Mouse (Mus musculus): ENCODE measurements around the gene Wif1.

Gene Wif1

DNA sequence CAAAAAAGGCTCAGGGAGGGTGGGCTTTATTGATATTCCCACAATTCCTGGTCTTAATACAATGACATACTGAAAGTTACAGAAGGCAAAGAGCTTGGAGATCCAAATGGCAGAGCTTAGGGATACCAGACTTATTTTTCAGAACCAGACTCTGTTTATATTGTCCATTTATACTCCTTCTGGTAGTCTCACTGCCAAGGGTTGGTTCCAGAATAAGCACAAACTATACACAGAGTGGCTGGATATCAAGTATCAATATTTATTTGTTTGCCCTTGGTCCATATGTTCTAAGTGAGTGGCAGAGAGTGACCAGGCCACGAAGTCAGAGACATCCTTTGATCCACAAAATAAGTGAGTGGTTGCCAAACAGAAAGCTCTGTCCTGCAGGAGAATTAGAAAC, 34.2 kb downstream of the Wif1 start:
- no peak for DNase-seq (ENCODE audit: low spot score in 2 of 2)

DNA sequence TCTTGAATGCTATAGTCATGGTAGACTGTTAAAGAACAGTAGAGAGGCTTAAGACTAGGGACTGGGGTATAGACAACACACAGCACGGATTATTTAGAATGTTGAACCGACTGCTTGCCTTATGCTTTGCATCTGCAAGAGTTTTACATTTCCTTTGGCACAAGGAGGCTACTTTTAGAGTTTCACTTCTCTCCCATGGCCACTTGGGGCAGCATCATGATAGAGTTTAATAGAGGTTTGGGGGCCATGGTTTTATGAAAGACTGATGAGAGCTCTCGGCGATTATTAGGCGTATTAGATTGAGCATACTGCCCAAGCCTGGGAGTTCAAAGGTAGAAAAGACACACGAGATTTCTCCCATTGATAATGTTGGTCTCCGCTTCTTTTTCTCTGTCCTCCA, 37.0 kb downstream of the Wif1 start:
- DNase-seq (ENCODE audit: low spot score in 2 of 2) = no peak

DNA sequence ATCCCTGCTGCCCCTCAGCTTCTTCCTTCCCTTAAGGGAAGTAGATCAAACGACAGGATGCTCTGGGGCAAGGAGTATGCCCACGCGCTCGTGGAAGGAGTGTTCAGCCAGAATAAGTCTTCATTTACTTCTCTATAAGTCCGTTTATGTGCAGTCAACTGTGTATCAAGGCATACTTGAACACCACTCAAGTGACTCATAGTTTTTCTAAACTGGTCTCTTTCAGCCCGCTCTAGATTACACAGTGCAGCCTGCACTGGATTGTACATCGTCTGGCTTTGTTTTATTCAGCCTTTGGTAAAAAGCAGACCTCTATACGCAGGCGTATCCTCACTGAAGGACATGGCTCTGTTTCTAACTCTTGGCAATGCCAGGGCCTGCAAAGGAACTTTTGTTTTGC, 46.7 kb downstream of the Wif1 start:
- DNase-seq (ENCODE audit: low spot score in 2 of 2) = no peak

DNA sequence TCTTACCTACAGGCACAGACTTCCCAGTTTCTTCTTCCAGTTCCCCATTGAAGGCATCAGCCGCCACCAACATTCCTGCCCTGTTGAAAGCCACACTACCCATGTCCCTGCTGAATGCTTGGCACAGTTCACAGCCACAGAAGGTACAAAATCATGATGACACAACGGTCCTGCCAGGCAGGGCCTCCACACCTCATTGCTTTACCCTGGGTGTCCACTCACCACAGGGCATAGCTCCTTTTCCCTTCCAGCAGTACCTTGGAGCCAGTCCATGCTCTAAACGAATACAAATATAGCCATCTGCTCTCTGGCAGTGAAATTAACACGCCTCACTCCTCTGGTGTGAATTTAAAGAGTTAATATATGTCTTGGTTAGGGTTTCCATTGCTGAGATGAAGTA, 49.1 kb downstream of the Wif1 start:
- DNase-seq (ENCODE audit: low spot score in 2 of 2) = no peak

DNA sequence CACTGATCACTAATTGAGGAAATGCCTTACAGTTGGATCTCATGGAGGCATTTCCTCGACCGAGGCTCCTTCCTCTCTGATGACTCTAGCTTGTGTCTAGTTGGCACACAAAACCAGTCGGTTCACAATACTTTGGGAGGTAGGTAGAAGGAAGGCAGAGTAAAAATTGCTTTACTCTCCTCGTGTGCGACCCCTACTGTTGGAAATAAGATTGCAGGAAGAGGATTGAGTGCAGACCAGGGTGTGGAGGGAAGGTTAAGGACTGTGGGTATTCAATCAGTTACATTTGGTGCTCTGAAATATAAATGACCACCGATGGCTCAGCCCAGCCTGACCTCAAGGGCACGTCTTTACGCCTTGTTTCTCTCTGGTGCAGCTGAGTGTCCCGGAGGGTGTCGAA, 49.8 kb downstream of the Wif1 start:
- no peak for DNase-seq (ENCODE audit: low spot score in 2 of 2)

DNA sequence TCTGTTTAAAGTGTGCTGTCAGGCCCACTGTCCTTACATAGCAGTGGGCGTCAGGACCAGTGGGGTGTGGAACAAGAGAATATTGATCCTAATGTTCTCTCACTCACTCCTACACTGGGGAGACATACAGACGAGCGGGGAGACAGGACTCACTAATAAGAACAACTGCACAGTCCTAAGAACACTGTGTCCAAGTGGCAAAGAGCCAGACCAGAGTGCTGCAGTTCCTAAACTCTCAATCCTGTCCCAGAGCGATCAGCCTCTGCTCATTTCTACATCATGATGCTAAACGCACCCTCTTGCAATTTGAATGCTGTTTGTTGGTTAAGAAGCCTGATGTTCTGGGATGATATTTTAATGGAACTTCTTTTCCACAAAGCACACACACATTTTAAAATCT, 54.9 kb downstream of the Wif1 start:
- no peak for DNase-seq (ENCODE audit: low spot score in 2 of 2)

DNA sequence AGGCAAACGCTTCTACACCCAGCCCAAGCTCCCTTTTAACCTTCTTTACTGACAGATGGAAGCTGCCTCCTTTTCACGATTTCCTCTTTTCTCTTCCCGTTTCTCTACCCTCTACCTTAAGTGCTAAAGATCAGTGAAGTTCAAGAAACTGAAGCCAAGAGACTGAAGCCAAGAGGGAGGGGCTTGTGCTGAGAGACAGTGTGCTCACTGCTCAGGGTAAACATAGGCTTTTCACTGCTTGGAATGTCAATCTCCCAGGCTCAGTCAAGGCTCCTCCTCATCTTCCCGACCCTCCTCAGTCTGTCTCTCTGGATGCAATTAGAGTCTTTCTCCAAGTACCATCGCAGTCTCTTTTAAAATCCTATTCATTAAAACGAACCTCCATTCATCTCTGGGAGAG, 55.6 kb downstream of the Wif1 start:
- no peak for DNase-seq (ENCODE audit: low spot score in 2 of 2)

DNA sequence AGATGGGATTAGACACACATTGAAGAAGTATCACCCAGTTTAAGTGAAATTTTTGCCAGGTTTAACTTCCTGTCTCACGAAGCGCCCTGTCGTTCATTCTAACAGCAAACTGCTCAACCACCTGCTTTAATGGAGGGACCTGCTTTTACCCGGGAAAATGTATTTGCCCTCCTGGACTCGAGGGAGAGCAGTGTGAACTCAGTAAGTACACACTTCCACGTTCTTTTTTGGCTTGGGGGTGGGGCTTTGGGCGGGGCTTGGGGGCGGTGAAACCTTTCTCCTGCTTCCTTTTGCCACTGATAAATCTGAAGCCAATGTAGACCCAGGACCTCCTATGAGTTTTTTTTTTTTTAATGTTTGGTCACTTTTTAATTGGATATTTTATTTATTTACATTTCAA, 56.2 kb downstream of the Wif1 start:
- DNase-seq (ENCODE audit: low spot score in 2 of 2) = no peak

DNA sequence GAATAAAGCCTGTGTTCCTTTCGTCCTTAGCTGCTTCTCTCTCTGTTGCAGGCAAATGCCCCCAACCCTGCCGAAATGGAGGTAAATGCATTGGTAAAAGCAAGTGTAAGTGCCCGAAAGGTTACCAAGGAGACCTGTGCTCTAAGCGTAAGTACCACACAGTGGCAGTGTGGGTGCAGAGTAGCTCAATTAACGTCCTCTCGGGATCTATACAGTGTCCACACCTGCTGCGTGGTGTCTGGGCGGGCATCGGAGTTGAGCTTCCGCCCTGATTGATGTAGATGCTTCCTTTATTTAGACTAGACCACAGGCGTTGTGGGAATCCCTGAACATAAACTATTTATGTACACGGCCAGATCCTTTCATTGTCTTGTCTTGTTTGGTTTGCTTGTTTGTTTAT, 62.2 kb downstream of the Wif1 start:
- no peak for DNase-seq (ENCODE audit: low spot score in 2 of 2)

DNA sequence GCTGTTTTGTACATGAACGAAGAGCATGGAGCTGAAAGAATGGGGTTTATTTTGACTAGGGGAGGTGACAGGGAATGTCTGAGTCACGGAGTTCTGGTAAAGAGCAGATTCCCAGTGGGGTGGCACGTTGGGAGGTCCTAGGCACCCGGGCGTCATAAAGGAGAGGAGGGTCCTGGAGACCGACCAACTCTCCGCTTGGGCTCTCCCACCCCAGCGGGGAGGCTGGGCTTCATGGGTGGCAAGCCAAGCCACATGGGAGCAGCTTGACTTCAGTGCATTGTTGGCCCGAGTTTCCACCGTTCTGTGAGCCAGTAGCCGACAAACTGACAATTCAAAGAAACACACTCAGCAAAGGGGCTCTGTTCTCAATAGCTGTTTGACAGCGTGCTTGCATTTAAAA, 64.5 kb downstream of the Wif1 start:
- DNase-seq (ENCODE audit: low spot score in 2 of 2) = no peak

DNA sequence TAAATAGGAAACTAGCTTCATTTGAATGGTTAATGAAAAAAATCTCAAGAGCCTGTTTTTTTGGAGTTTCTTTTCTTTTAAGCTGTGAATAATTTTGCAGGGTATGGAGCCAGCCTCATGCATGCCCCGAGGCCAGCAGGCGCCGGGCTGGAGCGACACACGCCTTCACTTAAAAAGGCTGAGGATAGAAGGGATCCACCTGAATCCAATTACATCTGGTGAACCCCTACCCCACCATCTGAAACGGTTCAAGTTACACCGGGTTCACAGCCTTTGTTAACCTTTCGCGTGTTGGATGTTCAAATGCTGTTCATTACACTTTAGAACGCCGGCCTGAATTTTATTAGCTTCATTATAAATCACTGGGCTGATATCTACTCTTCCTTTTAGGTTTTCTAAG, 65.9 kb downstream of the Wif1 start:
- no peak for DNase-seq (ENCODE audit: low spot score in 2 of 2)

DNA sequence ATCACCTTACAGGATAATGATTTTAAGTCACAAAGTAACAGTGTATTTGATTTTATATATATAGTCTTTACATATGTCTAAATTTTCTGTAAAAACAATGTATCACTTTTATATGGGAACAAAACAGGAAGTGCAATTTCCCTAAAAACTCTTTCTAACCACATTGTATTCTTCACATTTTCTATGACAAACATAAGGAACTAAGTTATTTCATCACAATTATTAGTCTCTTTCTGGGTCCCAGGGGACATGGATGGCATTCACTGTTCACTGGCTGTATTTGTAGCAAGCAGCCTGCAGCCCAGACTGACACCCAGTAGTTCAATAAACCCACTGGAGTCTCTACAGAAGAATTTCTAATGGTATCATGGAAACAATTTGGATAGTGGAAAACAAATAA, 82.4 kb downstream of the Wif1 start:
- DNase-seq (ENCODE audit: low spot score in 2 of 2) = no peak

DNA sequence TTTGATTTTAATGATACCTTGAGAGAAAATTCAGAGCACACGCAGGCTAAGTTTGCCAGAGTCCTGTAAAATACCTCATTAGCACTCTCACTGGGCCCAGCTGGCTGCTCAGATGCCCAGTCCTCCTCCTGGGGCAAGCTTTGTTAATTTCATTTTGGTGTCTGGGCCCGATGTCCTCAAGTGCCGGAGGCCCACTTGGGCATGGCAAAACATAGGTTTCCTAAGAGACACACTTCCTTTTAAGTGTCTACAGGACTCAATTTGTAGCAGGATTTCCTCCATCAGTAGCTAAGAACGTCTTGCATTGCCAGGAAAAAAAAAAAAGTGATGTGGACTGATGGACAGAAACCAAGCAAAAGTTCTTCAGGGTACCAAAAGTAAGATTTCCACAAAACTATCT, 82.9 kb downstream of the Wif1 start:
- DNase-seq (ENCODE audit: low spot score in 2 of 2) = no peak

DNA sequence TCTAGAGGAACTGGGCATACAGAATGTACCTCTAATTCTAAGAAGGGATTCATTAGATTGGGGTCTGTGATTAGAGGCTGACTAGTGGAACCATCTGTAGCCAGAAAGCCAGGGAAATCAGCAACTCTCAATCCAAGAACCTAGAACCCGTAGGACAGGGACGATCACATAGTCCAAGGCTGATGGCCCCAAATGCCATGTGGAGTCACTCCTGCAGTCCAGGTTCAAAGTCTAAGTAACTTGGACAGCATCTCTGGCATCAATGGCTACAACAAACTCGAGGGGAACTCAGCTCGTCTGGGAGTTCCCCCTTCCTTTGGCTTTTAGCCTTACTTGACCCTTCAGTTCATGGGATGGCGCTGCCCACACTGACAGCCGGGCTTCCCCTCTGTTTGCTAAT, 87.0 kb downstream of the Wif1 start:
- DNase-seq (ENCODE audit: low spot score in 2 of 2) = no peak

DNA sequence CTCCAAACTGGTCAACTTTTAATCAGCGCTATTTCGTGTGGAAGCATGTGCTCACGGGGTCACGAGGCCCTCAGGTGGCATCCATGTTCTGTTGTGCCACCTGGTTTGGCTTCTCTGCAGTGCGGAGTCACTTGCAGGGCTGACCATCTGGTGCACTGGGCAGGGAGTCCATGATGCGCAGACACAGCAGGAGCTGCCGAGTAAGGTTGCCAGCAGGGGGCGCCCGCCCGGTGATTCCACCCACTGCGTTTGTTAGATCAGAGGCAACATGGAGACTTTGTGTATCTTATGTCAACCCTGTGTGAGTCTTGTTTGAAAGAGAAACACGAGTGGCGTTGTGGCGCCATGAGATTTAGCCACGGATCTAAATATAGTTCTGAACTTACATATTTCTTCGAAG, 90.7 kb downstream of the Wif1 start:
- DNase-seq (ENCODE audit: low spot score in 2 of 2) = no peak

DNA sequence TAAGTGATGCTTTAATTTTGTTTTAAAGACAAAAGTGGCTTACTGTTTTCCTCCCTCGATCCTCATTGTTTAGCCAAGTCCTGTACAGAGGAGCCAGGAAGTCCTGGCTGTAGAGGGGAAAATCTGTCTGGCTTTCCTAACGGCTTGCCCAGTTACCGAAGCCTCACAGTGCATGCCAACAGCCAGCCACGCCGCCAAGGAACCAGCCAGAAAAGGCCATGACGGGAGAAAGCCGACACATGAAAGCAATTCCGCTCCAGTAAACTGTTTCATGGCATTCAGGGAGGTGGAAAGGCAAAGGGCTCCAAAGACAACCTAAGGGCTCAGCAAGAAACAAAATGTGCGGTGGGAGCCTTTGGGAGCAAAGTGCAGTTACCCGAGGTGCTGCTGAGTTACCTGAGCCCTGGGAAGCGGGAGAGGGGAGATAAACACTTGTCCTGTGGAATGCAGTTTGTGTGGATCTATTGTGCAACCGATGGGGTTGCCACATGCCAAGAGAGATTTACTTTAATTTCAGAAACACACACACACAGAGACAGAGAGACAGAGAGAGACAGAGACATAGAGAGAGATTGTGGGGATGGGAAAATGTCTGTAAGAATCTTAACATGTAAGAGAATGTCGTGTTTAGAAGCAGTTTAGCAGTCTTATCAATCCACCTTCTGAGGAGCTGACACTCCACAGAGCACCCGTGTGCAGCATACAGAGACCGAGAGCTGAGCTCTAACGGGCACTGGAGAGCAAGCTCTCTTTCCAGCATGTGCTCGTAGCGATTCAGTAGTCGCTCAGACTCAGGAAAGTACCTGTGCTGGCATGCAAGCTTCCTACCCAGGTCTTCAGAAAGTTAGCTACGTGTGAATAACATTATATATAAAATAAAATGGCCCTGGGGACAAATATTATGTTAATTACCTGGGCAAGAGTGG, 95.5 kb downstream of the Wif1 start:
- DNase-seq (ENCODE audit: low spot score in 2 of 2) = no peak
